Mouse (Mus musculus) liver, embryonic 16.5 days (tissue): ENCODE measurements around the gene Aoah. TPM values are rescaled to one million over a fixed set of nuclear protein-coding genes. Genes with fewer than 3 reads are reported as not detected.
A peak's percentile ranks its signal among the peaks of the same experiment; 100 is the strongest.

ENCODE experiments used
- ATAC-seq: fragments of 200-750 bp; cut with Nextera tagmentation; 2 replicates; pipeline ENCODE4 v1.8.0; 2017; ENCODE audit warnings: low read depth, mild to moderate bottlenecking, moderate number of reproducible peaks, moderate library complexity
- H3K27ac ChIP-seq: fragments of 300-500 bp; sonication (generic); 2 replicates; pipeline ENCODE4 v1.5.1; 2014; ENCODE audit warnings: mild to moderate bottlenecking, low read length
- H3K27me3 ChIP-seq: fragments of 300-500 bp; sonication (generic); 2 replicates; pipeline ENCODE4 v1.6.1; 2014; ENCODE audit warnings: low read depth, low read length, mixed read lengths; ENCODE audit not compliant: control insufficient read depth, insufficient read depth
- H3K36me3 ChIP-seq: fragments of 300-500 bp; sonication (generic); 2 replicates; pipeline ENCODE4 v1.6.1; 2014; ENCODE audit warnings: mild to moderate bottlenecking; ENCODE audit not compliant: control insufficient read depth, insufficient read depth
- H3K4me1 ChIP-seq: fragments of 300-500 bp; sonication (generic); 2 replicates; pipeline ENCODE4 v1.6.1; 2014; ENCODE audit warnings: low read depth, low read length, mixed read lengths; ENCODE audit not compliant: control insufficient read depth
- H3K4me2 ChIP-seq: fragments of 300-500 bp; sonication (generic); 2 replicates; pipeline ENCODE4 v1.6.1; 2014; ENCODE audit warnings: low read depth, low read length, mixed read lengths
- H3K4me3 ChIP-seq: fragments of 300-500 bp; sonication (generic); 2 replicates; pipeline ENCODE4 v1.5.1; 2014; ENCODE audit warnings: low read depth, mild to moderate bottlenecking, low read length
- H3K9ac ChIP-seq: fragments of 300-500 bp; sonication (generic); 2 replicates; pipeline ENCODE4 v1.6.1; 2014; ENCODE audit warnings: low read depth, low read length
- H3K9me3 ChIP-seq: fragments of 300-500 bp; sonication (generic); replicated peaks from 2 replicates; pipeline ENCODE4 v1.6.1; 2016; ENCODE audit warnings: low read length; ENCODE audit not compliant: control insufficient read depth
- WGBS: fragments of 180-500 bp; shearing (Covaris S2); extraction: QIAGEN DNeasy Blood & Tissue Kit; methylation state at CpG from one replicate; pipeline ENCODE4 v1.1.7; 2014; ENCODE audit not compliant: insufficient replicate concordance; 5-methylcytosine and 5-hydroxymethylcytosine counted together
- polyA plus RNA-seq: library from polyadenylated mRNA; unstranded; fragments of >200 nt; fragmentation: Nextera tagmentation; extraction: Ambion mirVana; gene quantifications from 2 replicates; pipeline ENCODE4 v1.2.1, GENCODE M21; 2015

The Aoah gene
- 2.9 and 3.2 TPM in 2 replicates for polyA plus RNA-seq

- no peaks in the 10 kb centered on the region for H3K9me3 ChIP-seq
- H3K4me1 ChIP-seq, result no peaks in the 10 kb centered on the region
- no peaks in the 10 kb centered on the region for H3K27me3 ChIP-seq
- 0 out of 2 replicates have a peak, but pooled peaks have one; percentile 13 for ATAC-seq
- H3K9ac ChIP-seq, result no peak within 1 kb of the TSS
- H3K36me3 ChIP-seq, result no peaks in the 10 kb centered on the region
- H3K4me3 ChIP-seq, result peak within 1 kb of the TSS; percentile 32
- H3K4me2 ChIP-seq, result 0 out of 2 replicates have a peak within 1 kb of the TSS, but pooled peaks have one; percentile 17
- 16% methylated on average over 4 of the region's 4 CpGs for WGBS
- 0 out of 2 replicates have a peak within 1 kb of the TSS, but pooled peaks have one; percentile 48 for H3K27ac ChIP-seq
Measured at GRCm38 (mm10) chr13:20793901-20794300, at the start of gene Aoah. TSS of gene Aoah (plus strand) at chr13:20794113.

GRCm38 (mm10) chr13:20754843-20755242 is 39.1 kb upstream of the Aoah start:
- no peak overlapping the region for H3K9ac ChIP-seq
- no peaks in the 10 kb centered on the region for H3K36me3 ChIP-seq
- H3K4me2 ChIP-seq, result no peak overlapping the region
- WGBS, result 14% methylated on average over 1 of the region's 1 CpGs
- H3K27me3 ChIP-seq, result no peaks in the 10 kb centered on the region
- H3K27ac ChIP-seq, result no peak overlapping the region
- no peak for ATAC-seq
- no peaks in the 10 kb centered on the region for H3K9me3 ChIP-seq
- H3K4me3 ChIP-seq, result no peak overlapping the region
- no peaks in the 10 kb centered on the region for H3K4me1 ChIP-seq

- H3K27ac ChIP-seq, result no peak overlapping the region
- no peaks in the 10 kb centered on the region for H3K4me1 ChIP-seq
- 55% methylated on average over 5 of the region's 5 CpGs for WGBS
- H3K4me3 ChIP-seq, result no peak overlapping the region
- no peak overlapping the region for H3K9ac ChIP-seq
- ATAC-seq, result no peak
- no peaks in the 10 kb centered on the region for H3K27me3 ChIP-seq
- no peaks in the 10 kb centered on the region for H3K9me3 ChIP-seq
- no peak overlapping the region for H3K4me2 ChIP-seq
- no peaks in the 10 kb centered on the region for H3K36me3 ChIP-seq
Measured at GRCm38 (mm10) chr13:20783648-20784047, 10.3 kb upstream of the Aoah start.

- Histone ChIP-seq H3K27me3 (no peaks in the 10 kb centered on the region), H3K27ac (no peak overlapping the region), H3K36me3 (no peaks in the 10 kb centered on the region), H3K4me1 (no peaks in the 10 kb centered on the region), H3K9ac (no peak overlapping the region), H3K4me3 (no peak overlapping the region), H3K4me2 (no peak overlapping the region), H3K9me3 (no peaks in the 10 kb centered on the region)
- 64% methylated on average over 6 of the region's 6 CpGs for WGBS
- no peak for ATAC-seq
Measured at GRCm38 (mm10) chr13:20784060-20784459, 9.9 kb upstream of the Aoah start.

GRCm38 (mm10) chr13:20785960-20786359 is 8.0 kb upstream of the Aoah start:
- Histone ChIP-seq H3K9me3 (no peaks in the 10 kb centered on the region), H3K9ac (no peak overlapping the region), H3K36me3 (no peaks in the 10 kb centered on the region), H3K4me1 (no peaks in the 10 kb centered on the region), H3K4me3 (no peak overlapping the region), H3K4me2 (no peak overlapping the region), H3K27ac (no peak overlapping the region), H3K27me3 (no peaks in the 10 kb centered on the region)
- 57% methylated on average over 7 of the region's 7 CpGs for WGBS
- no peak for ATAC-seq

GRCm38 (mm10) chr13:20786825-20787245 is 7.1 kb upstream of the Aoah start:
- H3K4me2 ChIP-seq, result no peak overlapping the region
- peak overlapping the region; percentile 43; the same call in 1 of the 2 replicates for H3K27ac ChIP-seq
- H3K9ac ChIP-seq, result no peak overlapping the region
- ATAC-seq, result peak; percentile 32; the same call in 1 of the 2 replicates
- no peaks in the 10 kb centered on the region for H3K36me3 ChIP-seq
- 50% methylated on average over 1 of the region's 1 CpGs for WGBS
- no peaks in the 10 kb centered on the region for H3K27me3 ChIP-seq
- no peaks in the 10 kb centered on the region for H3K9me3 ChIP-seq
- H3K4me1 ChIP-seq, result no peaks in the 10 kb centered on the region
- H3K4me3 ChIP-seq, result no peak overlapping the region

GRCm38 (mm10) chr13:20787952-20788351 is 6.0 kb upstream of the Aoah start:
- Histone ChIP-seq H3K4me2 (no peak overlapping the region), H3K27ac (no peak overlapping the region), H3K36me3 (no peaks in the 10 kb centered on the region), H3K9ac (no peak overlapping the region), H3K27me3 (no peaks in the 10 kb centered on the region), H3K4me1 (no peaks in the 10 kb centered on the region), H3K4me3 (no peak overlapping the region), H3K9me3 (no peaks in the 10 kb centered on the region)
- no peak for ATAC-seq
- 56% methylated on average over 4 of the region's 4 CpGs for WGBS

GRCm38 (mm10) chr13:20796651-20797050 is 2.7 kb downstream of the Aoah start:
- Histone ChIP-seq H3K4me3 (no peak overlapping the region), H3K4me1 (no peaks in the 10 kb centered on the region), H3K9ac (no peak overlapping the region), H3K27me3 (no peaks in the 10 kb centered on the region), H3K4me2 (no peak overlapping the region), H3K9me3 (no peaks in the 10 kb centered on the region), H3K36me3 (no peaks in the 10 kb centered on the region), H3K27ac (no peak overlapping the region)
- 66% methylated on average over 3 of the region's 3 CpGs for WGBS
- ATAC-seq, result no peak

GRCm38 (mm10) chr13:20798536-20798935 is 4.6 kb downstream of the Aoah start:
- no peak overlapping the region for H3K4me2 ChIP-seq
- 24% methylated on average over 2 of the region's 2 CpGs for WGBS
- no peak for ATAC-seq

More at GRCm38 (mm10) chr13:20798536-20798935, 4.6 kb downstream of the Aoah start:
- Histone ChIP-seq H3K36me3 (no peaks in the 10 kb centered on the region), H3K27me3 (no peaks in the 10 kb centered on the region), H3K9ac (no peak overlapping the region), H3K9me3 (no peaks in the 10 kb centered on the region), H3K4me1 (no peaks in the 10 kb centered on the region), H3K4me3 (no peak overlapping the region), H3K27ac (no peak overlapping the region)
